Mouse (Mus musculus) adrenal gland (tissue): ENCODE measurements around the gene Mybph.

Experiments
- intact Hi-C: fragments of 180-260 bp; cut with DNase I; formaldehyde crosslinking; loops from one replicate; pipeline ENCODE4 v1.15.1; 2025

Mybph gene

GRCm38 (mm10) chr1:134206085-134206484 lies 12.8 kb downstream of the Mybph start:
- intact Hi-C loops, result no loop called here

GRCm38 (mm10) chr1:134210179-134210755 lies 17.0 kb downstream of the Mybph start:
- intact Hi-C loops, result no loop called here

GRCm38 (mm10) chr1:134211043-134211442 lies 17.8 kb downstream of the Mybph start:
- intact Hi-C loops, result no loop called here

- intact Hi-C loops, result no loop called here
These were observed 18.4 kb downstream of the Mybph start for GRCm38 (mm10) chr1:134211631-134212030.

GRCm38 (mm10) chr1:134212351-134212750 lies 19.1 kb downstream of the Mybph start:
- intact Hi-C loops, result no loop called here

- intact Hi-C loops, result no loop called here
These were observed 20.2 kb downstream of the Mybph start for GRCm38 (mm10) chr1:134213405-134213804.

GRCm38 (mm10) chr1:134215059-134215458 lies 21.8 kb downstream of the Mybph start:
- intact Hi-C loops, result no loop called here

- intact Hi-C loops, result no loop called here
These were observed 22.7 kb downstream of the Mybph start for GRCm38 (mm10) chr1:134215751-134216628.

GRCm38 (mm10) chr1:134216629-134216971 lies 23.4 kb downstream of the Mybph start:
- intact Hi-C loops, result no loop called here

- intact Hi-C loops, result no loop called here
These were observed 23.8 kb downstream of the Mybph start for GRCm38 (mm10) chr1:134217028-134217481.

- intact Hi-C loops, result no loop called here
These were observed 24.7 kb downstream of the Mybph start for GRCm38 (mm10) chr1:134217942-134218341.

- intact Hi-C loops, result no loop called here
These were observed 26.4 kb downstream of the Mybph start for GRCm38 (mm10) chr1:134219608-134220007.

- intact Hi-C loops, result no loop called here
These were observed 27.9 kb downstream of the Mybph start for GRCm38 (mm10) chr1:134221172-134221571.

- intact Hi-C loops, result no loop called here
These were observed 29.1 kb downstream of the Mybph start for GRCm38 (mm10) chr1:134222122-134223055.

GRCm38 (mm10) chr1:134224649-134225227 lies 31.5 kb downstream of the Mybph start:
- intact Hi-C loops, result no loop called here

- intact Hi-C loops, result no loop called here
These were observed 32.1 kb downstream of the Mybph start for GRCm38 (mm10) chr1:134225375-134225774.

- intact Hi-C loops, result no loop called here
These were observed 33.5 kb downstream of the Mybph start for GRCm38 (mm10) chr1:134226739-134227138.

- intact Hi-C loops, result no loop called here
These were observed 36.7 kb downstream of the Mybph start for GRCm38 (mm10) chr1:134229806-134230575.

GRCm38 (mm10) chr1:134230638-134231228 lies 37.5 kb downstream of the Mybph start:
- intact Hi-C loops, result no loop called here

GRCm38 (mm10) chr1:134231270-134231669 lies 38.0 kb downstream of the Mybph start:
- intact Hi-C loops, result no loop called here
